Mouse (Mus musculus): ENCODE measurements at regions not wholly inside any gene's neighbourhood (a gene's known extent, or its start where the extent isn't known, plus 50 kb on each side); places are given as distances from the start of the nearest gene placed in this dataset.
A peak's percentile ranks its signal among the peaks of the same experiment; 100 is the strongest.

- Histone ChIP-seq H3K36me3 (ENCODE audit: poor library complexity, severe bottlenecking) (no peaks in the 10 kb centered on the region), H3K4me3 (no peak overlapping the region), H3K27ac (no peak overlapping the region), H3K9me3 (replicated peaks) (no peaks in the 10 kb centered on the region), H3K4me1 (no peaks in the 10 kb centered on the region), H3K4me2 (no peak overlapping the region), H3K27me3 (0 out of 2 replicates have a peak, but pooled peaks cover 3% of the 10 kb centered on the region), H3K9ac (no peak overlapping the region)
- WGBS, result 86% methylated on average over 6 of the region's 6 CpGs
- no peak for ATAC-seq
Measured at GRCm38 (mm10) chr1:61187381-61188100, 209.8 kb downstream of the Icos start.

GRCm38 (mm10) chr1:61190921-61191320, 213.2 kb downstream of the Icos start:
- H3K4me1 ChIP-seq, result no peaks in the 10 kb centered on the region
- no peaks in the 10 kb centered on the region for H3K27me3 ChIP-seq
- no peak for ATAC-seq
- H3K9ac ChIP-seq, result no peak overlapping the region
- no peaks in the 10 kb centered on the region for H3K9me3 ChIP-seq (replicated peaks)
- no peak overlapping the region for H3K4me3 ChIP-seq
- no peak overlapping the region for H3K4me2 ChIP-seq
- WGBS, result 82% methylated on average over 3 of the region's 3 CpGs
- H3K27ac ChIP-seq, result no peak overlapping the region
- no peaks in the 10 kb centered on the region for H3K36me3 ChIP-seq (ENCODE audit: poor library complexity, severe bottlenecking)

GRCm38 (mm10) chr1:61198549-61199062, 220.9 kb downstream of the Icos start:
- H3K9me3 ChIP-seq (replicated peaks), result no peaks in the 10 kb centered on the region
- H3K4me2 ChIP-seq, result no peak overlapping the region
- no peaks in the 10 kb centered on the region for H3K27me3 ChIP-seq
- H3K4me3 ChIP-seq, result no peak overlapping the region
- WGBS, result 72% methylated on average over 3 of the region's 3 CpGs
- peaks cover 21% of the 10 kb centered on the region for H3K4me1 ChIP-seq
- no peaks in the 10 kb centered on the region for H3K36me3 ChIP-seq (ENCODE audit: poor library complexity, severe bottlenecking)
- H3K27ac ChIP-seq, result peak overlapping the region; percentile 32; the same call in 1 of the 2 replicates
- no peak overlapping the region for H3K9ac ChIP-seq
- no peak for ATAC-seq

- H3K27me3 ChIP-seq, result no peaks in the 10 kb centered on the region
- H3K27ac ChIP-seq, result no peak overlapping the region
- 75% methylated on average over 2 of the region's 2 CpGs for WGBS
- no peak for ATAC-seq
- peaks cover 36% of the 10 kb centered on the region for H3K4me1 ChIP-seq
- no peak overlapping the region for H3K9ac ChIP-seq
- no peak overlapping the region for H3K4me3 ChIP-seq
- H3K9me3 ChIP-seq (replicated peaks), result no peaks in the 10 kb centered on the region
- H3K4me2 ChIP-seq, result no peak overlapping the region
- H3K36me3 ChIP-seq (ENCODE audit: poor library complexity, severe bottlenecking), result no peaks in the 10 kb centered on the region
Measured at GRCm38 (mm10) chr1:61201006-61201405, 223.3 kb downstream of the Icos start.

GRCm38 (mm10) chr1:61202079-61202478, 224.4 kb downstream of the Icos start:
- WGBS, result 78% methylated on average over 3 of the region's 3 CpGs
- no peaks in the 10 kb centered on the region for H3K9me3 ChIP-seq (replicated peaks)
- no peak overlapping the region for H3K9ac ChIP-seq
- no peaks in the 10 kb centered on the region for H3K27me3 ChIP-seq
- ATAC-seq, result no peak
- peaks cover 36% of the 10 kb centered on the region for H3K4me1 ChIP-seq
- H3K27ac ChIP-seq, result no peak overlapping the region
- no peak overlapping the region for H3K4me2 ChIP-seq
- H3K36me3 ChIP-seq (ENCODE audit: poor library complexity, severe bottlenecking), result no peaks in the 10 kb centered on the region
- H3K4me3 ChIP-seq, result no peak overlapping the region

- Histone ChIP-seq H3K9ac (no peak overlapping the region), H3K4me3 (no peak overlapping the region), H3K36me3 (ENCODE audit: poor library complexity, severe bottlenecking) (no peaks in the 10 kb centered on the region), H3K4me2 (peak overlapping the region; percentile 33), H3K4me1 (peaks cover 36% of the 10 kb centered on the region), H3K9me3 (replicated peaks) (no peaks in the 10 kb centered on the region), H3K27ac (peak overlapping the region; percentile 68), H3K27me3 (no peaks in the 10 kb centered on the region)
- WGBS, result 19% methylated on average over 15 of the region's 15 CpGs
- ATAC-seq, result peak; percentile 79
Measured at GRCm38 (mm10) chr1:61203170-61203569, 225.4 kb downstream of the Icos start.

- Histone ChIP-seq H3K27ac (peak overlapping the region; percentile 68), H3K4me2 (peak overlapping the region; percentile 33), H3K4me3 (no peak overlapping the region), H3K9ac (no peak overlapping the region), H3K9me3 (replicated peaks) (no peaks in the 10 kb centered on the region), H3K4me1 (peaks cover 34% of the 10 kb centered on the region), H3K36me3 (ENCODE audit: poor library complexity, severe bottlenecking) (no peaks in the 10 kb centered on the region), H3K27me3 (no peaks in the 10 kb centered on the region)
- ATAC-seq, result peak; percentile 41; the same call in 1 of the 2 replicates
- WGBS, result 7% methylated on average over 6 of the region's 6 CpGs
Measured at GRCm38 (mm10) chr1:61203612-61204011, 225.9 kb downstream of the Icos start.

- 48% methylated on average over 5 of the region's 5 CpGs for WGBS
- peak; percentile 62; the same call in 1 of the 2 replicates for ATAC-seq
Measured at GRCm38 (mm10) chr1:61205137-61205536, 227.4 kb downstream of the Icos start.

GRCm38 (mm10) chr1:61206861-61207380, 229.2 kb downstream of the Icos start:
- WGBS, result 91% methylated on average over 6 of the region's 6 CpGs
- ATAC-seq, result no peak
- no peaks in the 10 kb centered on the region for H3K36me3 ChIP-seq (ENCODE audit: poor library complexity, severe bottlenecking)

More at GRCm38 (mm10) chr1:61205137-61205536, 227.4 kb downstream of the Icos start:
- Histone ChIP-seq H3K4me1 (peaks cover 24% of the 10 kb centered on the region), H3K27me3 (no peaks in the 10 kb centered on the region), H3K4me2 (no peak overlapping the region), H3K9ac (no peak overlapping the region), H3K9me3 (replicated peaks) (no peaks in the 10 kb centered on the region), H3K36me3 (ENCODE audit: poor library complexity, severe bottlenecking) (no peaks in the 10 kb centered on the region), H3K27ac (no peak overlapping the region), H3K4me3 (no peak overlapping the region)

GRCm38 (mm10) chr1:61208386-61208785, 230.7 kb downstream of the Icos start:
- Histone ChIP-seq H3K27me3 (no peaks in the 10 kb centered on the region), H3K9ac (no peak overlapping the region), H3K4me3 (no peak overlapping the region), H3K27ac (no peak overlapping the region), H3K9me3 (replicated peaks) (no peaks in the 10 kb centered on the region), H3K36me3 (ENCODE audit: poor library complexity, severe bottlenecking) (no peaks in the 10 kb centered on the region), H3K4me1 (peaks cover 17% of the 10 kb centered on the region), H3K4me2 (no peak overlapping the region)
- no peak for ATAC-seq
- WGBS, result 60% methylated on average over 1 of the region's 1 CpGs

More at GRCm38 (mm10) chr1:61206861-61207380, 229.2 kb downstream of the Icos start:
- H3K27ac ChIP-seq, result no peak overlapping the region
- H3K9me3 ChIP-seq (replicated peaks), result no peaks in the 10 kb centered on the region
- H3K27me3 ChIP-seq, result no peaks in the 10 kb centered on the region
- H3K4me2 ChIP-seq, result no peak overlapping the region
- no peak overlapping the region for H3K9ac ChIP-seq
- peaks cover 24% of the 10 kb centered on the region for H3K4me1 ChIP-seq
- H3K4me3 ChIP-seq, result no peak overlapping the region

- no peaks in the 10 kb centered on the region for H3K27me3 ChIP-seq
- H3K27ac ChIP-seq, result no peak overlapping the region
- no peak for ATAC-seq
- no peak overlapping the region for H3K4me3 ChIP-seq
- H3K36me3 ChIP-seq (ENCODE audit: poor library complexity, severe bottlenecking), result no peaks in the 10 kb centered on the region
- 59% methylated on average over 1 of the region's 1 CpGs for WGBS
- no peak overlapping the region for H3K4me2 ChIP-seq
- H3K9ac ChIP-seq, result no peak overlapping the region
- no peaks in the 10 kb centered on the region for H3K4me1 ChIP-seq
- no peaks in the 10 kb centered on the region for H3K9me3 ChIP-seq (replicated peaks)
Measured at GRCm38 (mm10) chr1:61221131-61221530, 243.4 kb downstream of the Icos start.

- peaks cover 3% of the 10 kb centered on the region for H3K4me1 ChIP-seq
- no peak overlapping the region for H3K4me3 ChIP-seq
- H3K27ac ChIP-seq, result no peak overlapping the region
- no peaks in the 10 kb centered on the region for H3K9me3 ChIP-seq (replicated peaks)
- 0 out of 2 replicates have a peak, but pooled peaks cover 3% of the 10 kb centered on the region for H3K27me3 ChIP-seq
- WGBS, result 84% methylated on average over 4 of the region's 4 CpGs
- H3K36me3 ChIP-seq (ENCODE audit: poor library complexity, severe bottlenecking), result no peaks in the 10 kb centered on the region
- no peak overlapping the region for H3K9ac ChIP-seq
- no peak for ATAC-seq
- H3K4me2 ChIP-seq, result no peak overlapping the region
Measured at GRCm38 (mm10) chr1:61228942-61229341, 251.2 kb downstream of the Icos start.

Measured in forebrain, embryonic 13.5 days (tissue).